In the genomic region with DNA sequence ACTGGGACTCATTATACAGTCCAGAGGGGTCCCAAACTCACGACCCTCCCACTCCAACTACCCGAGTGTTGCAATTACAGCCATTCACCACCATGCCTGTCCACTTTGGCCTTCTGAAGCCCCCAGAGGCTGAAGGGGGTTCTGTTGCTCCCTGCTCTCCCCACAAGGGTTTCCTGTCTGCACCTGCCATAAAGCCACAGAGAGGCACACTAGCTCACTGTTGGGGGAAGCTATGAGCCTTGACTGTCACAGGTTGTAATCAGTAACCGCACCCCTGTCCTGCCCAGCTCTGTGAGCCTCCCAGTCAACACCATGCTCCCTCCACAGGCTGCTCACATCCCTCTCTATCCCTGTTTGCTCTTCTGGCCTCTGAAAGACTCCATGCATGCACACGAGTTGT, we compare ENCODE assay signal across 32 mouse cellular contexts.
A peak's percentile ranks its signal among the peaks of the same experiment; 100 is the strongest.
DNase-seq lines count a peak whose midpoint lies in the region; ATAC-seq and TF ChIP-seq lines count a peak whose summit lies in the region.
"Had no signal": no experiment of that assay in that cellular context is flagged by ENCODE, and none has a peak within 500 bp of the region (broad histone marks: within the 10 kb centered on the region; RNA-seq: fewer than 3 reads in every experiment).

No protein-coding gene starts in this region.

- no peaks in the 10 kb centered on the region for H3K27me3 ChIP-seq in kidney, postnatal 0 days (ENCODE audit: insufficient read depth, low read length)
- H3K27me3 ChIP-seq in E14TG2a.4 (ENCODE audit: insufficient read depth, low read length) = peaks cover 23% of the 10 kb centered on the region
- H3K27me3 ChIP-seq: Patski had no signal

- no peaks in the 10 kb centered on the region for H3K9me3 ChIP-seq in kidney, postnatal 0 days (replicated peaks; ENCODE audit: low read length)
- no peaks in the 10 kb centered on the region for H3K9me3 ChIP-seq in E14TG2a.4 (ENCODE audit: low read length)
- H3K9me3 ChIP-seq: embryonic facial prominence, embryonic 10.5 days; embryonic facial prominence, embryonic 13.5 days; heart, embryonic 15.5 days had no signal

- no peak for DNase-seq in kidney, postnatal 0 days (ENCODE audit: low spot score)
- DNase-seq in kidney, postnatal 25 days = no peak
- peak; percentile 18 for DNase-seq in thymus, postnatal 14 days
- no peak for DNase-seq in thymus, postnatal 36 days
- no peak for DNase-seq in left cerebral cortex, postnatal 36 days (ENCODE audit: low spot score in 2 of 2)
- DNase-seq: adrenal gland, adult 2 months; adrenal gland, postnatal 25 days; cerebellum, adult 11-12 months; cerebellum, adult 8-10 months; cerebellum, postnatal 10 days; cerebellum, postnatal 36 days; embryo, embryonic 11 days; forebrain, postnatal 0 days; gastrocnemius, adult 2 months; gastrocnemius, postnatal 14 days; heart, adult 18-20 months; heart, postnatal 10 days; heart, postnatal 36 days had no signal

- H3K27ac ChIP-seq in kidney, postnatal 0 days = no peak overlapping the region
- H3K27ac ChIP-seq: embryonic facial prominence, embryonic 10.5 days; embryonic facial prominence, embryonic 13.5 days; gastrocnemius, adult 2 months; heart, embryonic 15.5 days; hindbrain, embryonic 14.5 days; hindbrain, postnatal 0 days had no signal

- no peak overlapping the region for H3K4me2 ChIP-seq in kidney, postnatal 0 days (ENCODE audit: low read length)
- H3K4me2 ChIP-seq: embryonic facial prominence, embryonic 13.5 days; heart, embryonic 12.5 days; heart, embryonic 15.5 days; hindbrain, embryonic 14.5 days had no signal

- 0 out of 2 replicates have a peak, but pooled peaks have one; percentile 4 for TF ChIP-seq CTCF in kidney, postnatal 0 days (IDR thresholded peaks at IDR 0.05; ENCODE audit: low read depth)
- TF ChIP-seq CTCF in E14TG2a.4 (conservative IDR thresholded peaks at IDR 0.05; ENCODE audit: low read length) = peak; percentile 13; the same call in 1 of the 2 replicates

- 68% methylated on average over 4 of the region's 4 CpGs for WGBS in kidney, postnatal 0 days

- H3K4me3 ChIP-seq in kidney, postnatal 0 days (replicated peaks; ENCODE audit: low read depth, low read length) = no peak overlapping the region
- H3K4me3 ChIP-seq in E14TG2a.4 (replicated peaks; ENCODE audit: low read length) = no peak overlapping the region
- H3K4me3 ChIP-seq: embryonic facial prominence, embryonic 10.5 days; embryonic facial prominence, embryonic 13.5 days; erythroblast, embryonic 14.5 days; gastrocnemius, adult 2 months; heart, embryonic 12.5 days; heart, embryonic 15.5 days had no signal

- H3K4me1 ChIP-seq in kidney, postnatal 0 days (replicated peaks; ENCODE audit: insufficient read depth, low read length) = peaks cover 23% of the 10 kb centered on the region
- H3K4me1 ChIP-seq in E14TG2a.4 (replicated peaks; ENCODE audit: low read depth, low read length) = peaks cover 81% of the 10 kb centered on the region

- no peak for ATAC-seq in kidney, postnatal 0 days (replicated peaks; ENCODE audit: low FRiP score, low read depth)
- ATAC-seq in hematopoietic stem cell, adult 5-6 weeks (replicated peaks in 1 of 2; ENCODE audit: insufficient read depth in 1 of 2, low FRiP score in 2 of 2, low TSS enrichment in 1 of 2, low read depth in 1 of 2, poor library complexity in 2 of 2, severe bottlenecking in 2 of 2) = peak; percentile 7 to 22; a peak in 1 of 4 replicates
- ATAC-seq: CD4-positive, CD25-positive, alpha-beta regulatory T cell, adult 4 months; forebrain, embryonic 14.5 days; forebrain, postnatal 0 days; hindbrain, postnatal 0 days; inflammation-experienced regulatory T-cells, adult 6 months; Patski had no signal

- no peak overlapping the region for H3K9ac ChIP-seq in kidney, postnatal 0 days (ENCODE audit: low read depth, low read length)
- H3K9ac ChIP-seq: embryonic facial prominence, embryonic 13.5 days; forebrain, postnatal 0 days; heart, embryonic 12.5 days; heart, embryonic 15.5 days; hindbrain, embryonic 14.5 days had no signal

- H3K36me3 ChIP-seq in kidney, postnatal 0 days (ENCODE audit: insufficient read depth, low read length) = no peaks in the 10 kb centered on the region
- no peaks in the 10 kb centered on the region for H3K36me3 ChIP-seq in E14TG2a.4 (ENCODE audit: insufficient read depth, low read length)
- H3K36me3 ChIP-seq: embryonic facial prominence, embryonic 10.5 days; embryonic facial prominence, embryonic 13.5 days; G1E; heart, embryonic 12.5 days; heart, embryonic 15.5 days had no signal

- intact Hi-C loops in left cerebral cortex, postnatal 36 days (cut with DNase I) = no loop called here
